Mouse (Mus musculus): Measurements from ENCODE around the gene Ccdc102a. TPM values are rescaled to one million over a fixed set of nuclear protein-coding genes. Genes with fewer than 3 reads are reported as not detected.

The Ccdc102a gene
- polyA plus RNA-seq, 1 experiment from 2014 or later = 18.6 TPM

- H3K27me3 ChIP-seq = no peaks in the 10 kb centered on the region
- 77% methylated on average over 2 of the region's 2 CpGs for WGBS
- H3K4me3 ChIP-seq = no peak overlapping the region
- H3K4me1 ChIP-seq (replicated peaks) = peaks cover 72% of the 10 kb centered on the region
- no peak for ATAC-seq (replicated peaks; ENCODE audit: insufficient number of reproducible peaks, insufficient read depth, low FRiP score, low read depth)
- no peak overlapping the region for H3K27ac ChIP-seq
- H3K9ac ChIP-seq = no peak overlapping the region
- H3K36me3 ChIP-seq = no peaks in the 10 kb centered on the region
- no peaks in the 10 kb centered on the region for H3K9me3 ChIP-seq (replicated peaks)
- peak overlapping the region; percentile 5 for H3K4me2 ChIP-seq
Measured at GRCm38 (mm10) chr8:94872576-94872975, 45.3 kb downstream of the Ccdc102a start.

- 51% methylated on average over 3 of the region's 3 CpGs for WGBS
- Histone ChIP-seq H3K27ac (peak overlapping the region; percentile 56; the same call in 1 of the 2 replicates), H3K4me2 (peak overlapping the region; percentile 5), H3K36me3 (0 out of 2 replicates have a peak, but pooled peaks cover under 1% of the 10 kb centered on the region), H3K9ac (no peak overlapping the region), H3K9me3 (replicated peaks) (no peaks in the 10 kb centered on the region), H3K4me1 (replicated peaks) (peaks cover 72% of the 10 kb centered on the region), H3K4me3 (no peak overlapping the region), H3K27me3 (no peaks in the 10 kb centered on the region)
- ATAC-seq (replicated peaks; ENCODE audit: insufficient number of reproducible peaks, insufficient read depth, low FRiP score, low read depth) = no peak
Measured at GRCm38 (mm10) chr8:94872156-94872555, 45.7 kb downstream of the Ccdc102a start.

- 9% methylated on average over 7 of the region's 7 CpGs for WGBS
- Histone ChIP-seq H3K9me3 (replicated peaks) (no peaks in the 10 kb centered on the region), H3K27ac (peak overlapping the region; percentile 56), H3K9ac (peak overlapping the region; percentile 36), H3K36me3 (peaks cover 7% of the 10 kb centered on the region; the same call in 1 of the 2 replicates), H3K4me3 (peak overlapping the region; percentile 45), H3K4me2 (peak overlapping the region; percentile 70), H3K4me1 (replicated peaks) (peaks cover 65% of the 10 kb centered on the region), H3K27me3 (no peaks in the 10 kb centered on the region)
- ATAC-seq (replicated peaks; ENCODE audit: insufficient number of reproducible peaks, insufficient read depth, low FRiP score, low read depth) = peak; percentile 52
Measured at GRCm38 (mm10) chr8:94871108-94871894, 46.6 kb downstream of the Ccdc102a start.

GRCm38 (mm10) chr8:94870474-94871107, 47.3 kb downstream of the Ccdc102a start:
- peaks cover 14% of the 10 kb centered on the region; the same call in 1 of the 2 replicates for H3K36me3 ChIP-seq
- H3K27me3 ChIP-seq = no peaks in the 10 kb centered on the region
- H3K4me3 ChIP-seq = peak overlapping the region; percentile 45
- H3K4me1 ChIP-seq (replicated peaks) = peaks cover 62% of the 10 kb centered on the region
- H3K9ac ChIP-seq = peak overlapping the region; percentile 36
- H3K27ac ChIP-seq = peak overlapping the region; percentile 56
- H3K4me2 ChIP-seq = peak overlapping the region; percentile 70
- 17% methylated on average over 22 of the region's 22 CpGs for WGBS
- H3K9me3 ChIP-seq (replicated peaks) = no peaks in the 10 kb centered on the region
- ATAC-seq (replicated peaks; ENCODE audit: insufficient number of reproducible peaks, insufficient read depth, low FRiP score, low read depth) = no peak

GRCm38 (mm10) chr8:94870003-94870402, 47.9 kb downstream of the Ccdc102a start:
- H3K9me3 ChIP-seq (replicated peaks) = no peaks in the 10 kb centered on the region
- H3K27me3 ChIP-seq = no peaks in the 10 kb centered on the region
- H3K27ac ChIP-seq = no peak overlapping the region
- 56% methylated on average over 4 of the region's 4 CpGs for WGBS
- peak overlapping the region; percentile 70 for H3K4me2 ChIP-seq
- H3K9ac ChIP-seq = peak overlapping the region; percentile 36; the same call in 1 of the 2 replicates
- H3K36me3 ChIP-seq = peaks cover 20% of the 10 kb centered on the region
- ATAC-seq (replicated peaks; ENCODE audit: insufficient number of reproducible peaks, insufficient read depth, low FRiP score, low read depth) = no peak
- peaks cover 56% of the 10 kb centered on the region for H3K4me1 ChIP-seq (replicated peaks)
- peak overlapping the region; percentile 45 for H3K4me3 ChIP-seq

GRCm38 (mm10) chr8:94869146-94869545, 48.8 kb downstream of the Ccdc102a start:
- no peak overlapping the region for H3K27ac ChIP-seq
- 36% methylated on average over 7 of the region's 7 CpGs for WGBS
- H3K9ac ChIP-seq = no peak overlapping the region; the same call in 1 of the 2 replicates
- H3K36me3 ChIP-seq = peaks cover 29% of the 10 kb centered on the region
- H3K9me3 ChIP-seq (replicated peaks) = no peaks in the 10 kb centered on the region
- H3K27me3 ChIP-seq = no peaks in the 10 kb centered on the region
- H3K4me2 ChIP-seq = peak overlapping the region; percentile 70
- H3K4me1 ChIP-seq (replicated peaks) = peaks cover 48% of the 10 kb centered on the region
- ATAC-seq (replicated peaks; ENCODE audit: insufficient number of reproducible peaks, insufficient read depth, low FRiP score, low read depth) = 0 out of 2 replicates have a peak, but pooled peaks have one; percentile 36
- H3K4me3 ChIP-seq = no peak overlapping the region

GRCm38 (mm10) chr8:94866921-94867320, 51.0 kb downstream of the Ccdc102a start:
- Histone ChIP-seq H3K4me3 (no peak overlapping the region), H3K9ac (no peak overlapping the region), H3K4me2 (no peak overlapping the region), H3K27ac (no peak overlapping the region), H3K36me3 (peaks cover 49% of the 10 kb centered on the region), H3K4me1 (replicated peaks) (peaks cover 37% of the 10 kb centered on the region), H3K9me3 (replicated peaks) (no peaks in the 10 kb centered on the region), H3K27me3 (no peaks in the 10 kb centered on the region)
- no peak for ATAC-seq (replicated peaks; ENCODE audit: insufficient number of reproducible peaks, insufficient read depth, low FRiP score, low read depth)
- 82% methylated on average over 9 of the region's 9 CpGs for WGBS

- Histone ChIP-seq H3K27ac (no peak overlapping the region), H3K9me3 (replicated peaks) (no peaks in the 10 kb centered on the region), H3K9ac (no peak overlapping the region), H3K36me3 (peaks cover 61% of the 10 kb centered on the region), H3K4me3 (no peak overlapping the region), H3K4me1 (replicated peaks) (peaks cover 22% of the 10 kb centered on the region), H3K27me3 (no peaks in the 10 kb centered on the region), H3K4me2 (no peak overlapping the region)
- ATAC-seq (replicated peaks; ENCODE audit: insufficient number of reproducible peaks, insufficient read depth, low FRiP score, low read depth) = no peak
- WGBS = 79% methylated on average over 10 of the region's 10 CpGs
Measured at GRCm38 (mm10) chr8:94865292-94865691, 52.6 kb downstream of the Ccdc102a start.

- Histone ChIP-seq H3K27me3 (no peaks in the 10 kb centered on the region), H3K4me1 (replicated peaks) (peaks cover 11% of the 10 kb centered on the region), H3K27ac (no peak overlapping the region), H3K36me3 (peaks cover 64% of the 10 kb centered on the region), H3K9me3 (replicated peaks) (no peaks in the 10 kb centered on the region), H3K9ac (no peak overlapping the region), H3K4me3 (no peak overlapping the region), H3K4me2 (no peak overlapping the region)
- ATAC-seq (replicated peaks; ENCODE audit: insufficient number of reproducible peaks, insufficient read depth, low FRiP score, low read depth) = no peak
- 66% methylated on average over 10 of the region's 10 CpGs for WGBS
Measured at GRCm38 (mm10) chr8:94863897-94864673, 53.8 kb downstream of the Ccdc102a start.

- Histone ChIP-seq H3K27ac (peak overlapping the region; percentile 61), H3K27me3 (no peaks in the 10 kb centered on the region), H3K9me3 (replicated peaks) (no peaks in the 10 kb centered on the region), H3K4me2 (0 out of 2 replicates have a peak overlapping the region, but pooled peaks have one; percentile 10), H3K36me3 (peaks cover 64% of the 10 kb centered on the region), H3K9ac (no peak overlapping the region), H3K4me3 (no peak overlapping the region), H3K4me1 (replicated peaks) (peaks cover 15% of the 10 kb centered on the region)
- ATAC-seq (replicated peaks; ENCODE audit: insufficient number of reproducible peaks, insufficient read depth, low FRiP score, low read depth) = 0 out of 2 replicates have a peak, but pooled peaks have one; percentile 21
- WGBS = 72% methylated on average over 12 of the region's 12 CpGs
Measured at GRCm38 (mm10) chr8:94862487-94863220, 55.2 kb downstream of the Ccdc102a start.

Measured in heart, embryonic 15.5 days (tissue).